Mouse (Mus musculus): ENCODE data around the gene Epn3. TPM values are rescaled to one million over a fixed set of nuclear protein-coding genes. Genes with fewer than 3 reads are reported as not detected.

Gene Epn3
- polyA plus RNA-seq, 1 experiment from 2014 or later = 1.5 TPM

DNA sequence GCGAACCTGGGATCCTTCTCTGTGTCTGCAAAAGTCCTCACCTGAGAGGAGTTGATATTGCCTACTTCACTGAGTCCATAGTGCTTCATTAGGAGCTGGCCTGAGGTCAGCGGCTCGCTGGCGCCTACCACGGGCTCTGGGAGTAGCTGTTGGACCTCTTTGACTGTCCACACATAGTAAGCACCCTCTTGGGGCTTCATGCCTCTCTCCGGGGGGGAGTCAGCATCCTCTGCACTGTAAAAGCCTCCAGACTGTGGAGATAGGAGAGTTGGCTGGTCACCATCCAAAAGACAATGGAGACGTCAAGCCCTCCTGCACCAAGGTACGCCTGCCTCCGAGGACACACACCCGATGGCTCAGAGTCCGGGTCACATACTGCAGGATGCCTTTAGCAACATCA, 17.0 kb downstream of the Epn3 start:
- WGBS = 86% methylated on average over 11 of the region's 11 CpGs

DNA sequence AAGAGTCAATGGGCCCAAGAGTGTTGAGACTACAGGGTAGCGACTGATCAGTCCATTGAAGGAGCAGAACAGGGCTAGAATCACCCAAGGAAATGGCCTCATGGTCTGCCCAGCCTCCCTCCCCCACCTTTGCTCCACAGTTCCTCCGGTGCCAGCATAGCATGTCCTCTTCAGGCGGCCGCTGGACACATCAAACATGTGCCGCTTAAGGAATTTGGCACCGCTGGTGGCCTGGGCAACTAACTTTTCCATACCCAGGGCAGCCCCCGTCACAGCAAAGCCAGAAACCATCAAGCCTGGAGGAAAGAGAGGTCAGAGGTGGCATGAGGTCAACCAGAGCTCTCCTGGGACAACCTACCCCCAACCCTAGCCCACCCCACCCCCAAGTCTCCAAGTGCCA, 17.8 kb downstream of the Epn3 start:
- no peak overlapping the region for H3K4me2 ChIP-seq (ENCODE audit: low read depth, low read length)
- no peaks in the 10 kb centered on the region for H3K9me3 ChIP-seq (replicated peaks; ENCODE audit: control insufficient read depth, low read length)
- H3K27me3 ChIP-seq (ENCODE audit: control insufficient read depth, insufficient read depth, low read length) = no peaks in the 10 kb centered on the region
- no peaks in the 10 kb centered on the region for H3K4me1 ChIP-seq (ENCODE audit: control insufficient read depth, insufficient read depth, low read length)
- ATAC-seq (replicated peaks; ENCODE audit: insufficient number of reproducible peaks, low FRiP score, low TSS enrichment, low read depth) (no peak), DNase-seq (ENCODE audit: low spot score) (no peak)
- H3K9ac ChIP-seq (replicated peaks; ENCODE audit: low read length) = no peak overlapping the region
- H3K4me3 ChIP-seq (ENCODE audit: low read depth, low read length) = no peak overlapping the region
- no peaks in the 10 kb centered on the region for H3K36me3 ChIP-seq (replicated peaks; ENCODE audit: control insufficient read depth, insufficient read depth, low read depth, low read length)
- 85% methylated on average over 7 of the region's 7 CpGs for WGBS
- H3K27ac ChIP-seq (replicated peaks; ENCODE audit: low read depth, low read length) = no peak overlapping the region

More for the DNA sequence above, 17.0 kb downstream of the Epn3 start:
- DNase-seq (ENCODE audit: low spot score) (no peak), ATAC-seq (replicated peaks; ENCODE audit: insufficient number of reproducible peaks, low FRiP score, low TSS enrichment, low read depth) (no peak)
- Histone ChIP-seq H3K9ac (replicated peaks; ENCODE audit: low read length) (no peak overlapping the region), H3K36me3 (replicated peaks; ENCODE audit: control insufficient read depth, insufficient read depth, low read depth, low read length) (no peaks in the 10 kb centered on the region), H3K9me3 (replicated peaks; ENCODE audit: control insufficient read depth, low read length) (no peaks in the 10 kb centered on the region), H3K27ac (replicated peaks; ENCODE audit: low read depth, low read length) (no peak overlapping the region), H3K4me3 (ENCODE audit: low read depth, low read length) (no peak overlapping the region), H3K4me1 (ENCODE audit: control insufficient read depth, insufficient read depth, low read length) (no peaks in the 10 kb centered on the region), H3K4me2 (ENCODE audit: low read depth, low read length) (no peak overlapping the region), H3K27me3 (ENCODE audit: control insufficient read depth, insufficient read depth, low read length) (no peaks in the 10 kb centered on the region)

DNA sequence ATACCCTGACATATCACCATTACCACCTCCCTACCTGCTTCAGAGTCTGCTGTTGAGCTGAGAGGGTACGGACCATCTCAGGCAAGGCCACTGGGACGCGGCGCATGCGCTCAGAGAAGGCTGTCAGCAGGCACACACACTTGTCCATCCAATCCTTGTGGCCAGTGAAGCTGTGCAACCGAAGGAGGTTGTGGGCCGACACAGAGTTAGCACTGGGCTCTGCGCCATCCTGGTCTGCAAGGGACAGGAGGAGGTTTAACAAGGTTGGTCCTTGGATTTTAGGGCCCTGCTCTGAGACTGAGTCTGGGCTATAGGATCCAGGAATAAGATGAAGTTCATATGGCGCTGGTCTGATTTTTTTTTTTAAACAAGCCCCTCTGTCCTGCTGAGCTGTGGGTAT, 19.4 kb downstream of the Epn3 start:
- ATAC-seq (replicated peaks; ENCODE audit: insufficient number of reproducible peaks, low FRiP score, low TSS enrichment, low read depth) = no peak
- Histone ChIP-seq H3K27ac (replicated peaks; ENCODE audit: low read depth, low read length) (no peak overlapping the region), H3K4me2 (ENCODE audit: low read depth, low read length) (no peak overlapping the region), H3K9me3 (replicated peaks; ENCODE audit: control insufficient read depth, low read length) (no peaks in the 10 kb centered on the region), H3K9ac (replicated peaks; ENCODE audit: low read length) (no peak overlapping the region), H3K4me1 (ENCODE audit: control insufficient read depth, insufficient read depth, low read length) (no peaks in the 10 kb centered on the region; the same call in 1 of the 2 replicates), H3K36me3 (replicated peaks; ENCODE audit: control insufficient read depth, insufficient read depth, low read depth, low read length) (no peaks in the 10 kb centered on the region), H3K4me3 (ENCODE audit: low read depth, low read length) (no peak overlapping the region), H3K27me3 (ENCODE audit: control insufficient read depth, insufficient read depth, low read length) (peaks cover 4% of the 10 kb centered on the region)
- WGBS = 87% methylated on average over 9 of the region's 9 CpGs
- DNase-seq (ENCODE audit: low spot score) = no peak

DNA sequence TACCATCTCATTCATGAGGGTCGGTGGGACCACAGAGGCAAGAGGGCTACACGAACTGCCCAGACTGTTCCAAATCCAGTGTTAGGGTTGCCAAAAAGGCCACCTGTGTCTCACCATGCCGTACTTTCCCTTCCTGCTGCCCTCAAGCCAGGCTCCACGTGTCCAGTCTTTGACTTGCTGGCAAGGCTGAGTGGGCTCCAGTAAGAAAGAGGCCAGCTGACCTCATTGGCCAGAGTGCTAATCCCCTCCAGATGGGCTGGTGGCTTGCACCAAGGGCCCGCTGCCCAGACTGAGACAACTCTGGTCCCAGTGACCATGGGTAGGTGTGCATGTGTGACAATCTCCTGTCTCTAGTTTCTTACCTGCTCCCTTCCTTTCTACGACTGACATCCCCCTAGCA, 22.1 kb downstream of the Epn3 start:
- DNase-seq (ENCODE audit: low spot score) (no peak), ATAC-seq (replicated peaks; ENCODE audit: insufficient number of reproducible peaks, low FRiP score, low TSS enrichment, low read depth) (no peak)
- H3K27me3 ChIP-seq (ENCODE audit: control insufficient read depth, insufficient read depth, low read length) = peaks cover 9% of the 10 kb centered on the region
- no peak overlapping the region for H3K27ac ChIP-seq (replicated peaks; ENCODE audit: low read depth, low read length)
- no peaks in the 10 kb centered on the region for H3K9me3 ChIP-seq (replicated peaks; ENCODE audit: control insufficient read depth, low read length)
- H3K36me3 ChIP-seq (replicated peaks; ENCODE audit: control insufficient read depth, insufficient read depth, low read depth, low read length) = no peaks in the 10 kb centered on the region
- WGBS = 53% methylated on average over 6 of the region's 6 CpGs
- no peaks in the 10 kb centered on the region; the same call in 1 of the 2 replicates for H3K4me1 ChIP-seq (ENCODE audit: control insufficient read depth, insufficient read depth, low read length)
- no peak overlapping the region for H3K9ac ChIP-seq (replicated peaks; ENCODE audit: low read length)
- no peak overlapping the region for H3K4me2 ChIP-seq (ENCODE audit: low read depth, low read length)
- no peak overlapping the region for H3K4me3 ChIP-seq (ENCODE audit: low read depth, low read length)

DNA sequence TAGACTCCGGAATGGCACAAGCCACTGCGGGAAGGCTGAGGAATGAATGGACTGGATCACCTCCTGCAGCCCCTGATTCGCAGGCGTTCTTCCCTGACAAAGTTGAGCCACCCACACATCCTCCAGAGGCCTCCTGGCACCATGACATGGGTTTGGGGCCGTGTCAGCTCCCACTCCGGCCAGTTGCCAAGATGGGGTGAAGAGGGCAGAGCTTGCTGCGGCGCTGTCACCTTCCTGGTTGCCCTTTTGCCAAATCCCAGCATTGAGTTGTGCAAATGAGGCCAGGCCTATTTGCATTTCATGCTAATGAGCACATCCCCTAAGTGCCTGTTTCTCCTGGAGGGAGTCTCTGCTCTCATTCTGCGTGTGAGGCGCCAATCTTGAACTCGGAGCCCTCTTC, 24.1 kb downstream of the Epn3 start:
- Histone ChIP-seq H3K9ac (replicated peaks; ENCODE audit: low read length) (no peak overlapping the region), H3K4me1 (ENCODE audit: control insufficient read depth, insufficient read depth, low read length) (no peaks in the 10 kb centered on the region; the same call in 1 of the 2 replicates), H3K36me3 (replicated peaks; ENCODE audit: control insufficient read depth, insufficient read depth, low read depth, low read length) (no peaks in the 10 kb centered on the region), H3K27ac (replicated peaks; ENCODE audit: low read depth, low read length) (no peak overlapping the region), H3K27me3 (ENCODE audit: control insufficient read depth, insufficient read depth, low read length) (peaks cover 9% of the 10 kb centered on the region), H3K9me3 (replicated peaks; ENCODE audit: control insufficient read depth, low read length) (no peaks in the 10 kb centered on the region), H3K4me3 (ENCODE audit: low read depth, low read length) (no peak overlapping the region), H3K4me2 (ENCODE audit: low read depth, low read length) (no peak overlapping the region)
- WGBS = 17% methylated on average over 11 of the region's 11 CpGs
- DNase-seq (ENCODE audit: low spot score) (no peak), ATAC-seq (replicated peaks; ENCODE audit: insufficient number of reproducible peaks, low FRiP score, low TSS enrichment, low read depth) (no peak)

DNA sequence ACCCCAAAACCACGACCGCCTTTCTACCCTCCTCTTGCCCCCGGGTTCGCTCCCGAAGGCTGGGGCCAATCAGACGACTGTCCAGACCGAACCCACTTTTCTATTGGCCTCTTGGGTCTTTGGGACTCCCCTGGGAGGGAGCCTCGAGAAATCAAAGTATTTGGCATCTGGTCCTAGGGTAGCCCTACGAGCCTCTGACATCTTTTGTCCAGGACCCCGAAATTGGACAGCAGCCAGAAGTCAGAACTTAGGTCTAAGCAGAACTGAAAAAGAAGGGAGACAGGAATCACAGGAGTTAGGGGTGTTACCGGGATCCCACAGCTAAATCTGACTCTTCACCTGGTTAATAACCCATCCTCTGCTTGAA, 25.2 kb downstream of the Epn3 start:
- no peaks in the 10 kb centered on the region for H3K36me3 ChIP-seq (replicated peaks; ENCODE audit: control insufficient read depth, insufficient read depth, low read depth, low read length)
- no peak overlapping the region for H3K9ac ChIP-seq (replicated peaks; ENCODE audit: low read length)
- no peak for DNase-seq (ENCODE audit: low spot score)
- H3K27me3 ChIP-seq (ENCODE audit: control insufficient read depth, insufficient read depth, low read length) = peaks cover 9% of the 10 kb centered on the region
- peak overlapping the region; percentile 62 for H3K4me3 ChIP-seq (ENCODE audit: low read depth, low read length)
- WGBS = under 1% methylated on average over 11 of the region's 11 CpGs
- H3K4me1 ChIP-seq (ENCODE audit: control insufficient read depth, insufficient read depth, low read length) = peaks cover under 1% of the 10 kb centered on the region; the same call in 1 of the 2 replicates
- H3K4me2 ChIP-seq (ENCODE audit: low read depth, low read length) = peak overlapping the region; percentile 61
- no peak overlapping the region; the same call in 1 of the 2 replicates for H3K27ac ChIP-seq (replicated peaks; ENCODE audit: low read depth, low read length)
- H3K9me3 ChIP-seq (replicated peaks; ENCODE audit: control insufficient read depth, low read length) = no peaks in the 10 kb centered on the region
- no peak; the same call in 1 of the 2 replicates for ATAC-seq (replicated peaks; ENCODE audit: insufficient number of reproducible peaks, low FRiP score, low TSS enrichment, low read depth)

DNA sequence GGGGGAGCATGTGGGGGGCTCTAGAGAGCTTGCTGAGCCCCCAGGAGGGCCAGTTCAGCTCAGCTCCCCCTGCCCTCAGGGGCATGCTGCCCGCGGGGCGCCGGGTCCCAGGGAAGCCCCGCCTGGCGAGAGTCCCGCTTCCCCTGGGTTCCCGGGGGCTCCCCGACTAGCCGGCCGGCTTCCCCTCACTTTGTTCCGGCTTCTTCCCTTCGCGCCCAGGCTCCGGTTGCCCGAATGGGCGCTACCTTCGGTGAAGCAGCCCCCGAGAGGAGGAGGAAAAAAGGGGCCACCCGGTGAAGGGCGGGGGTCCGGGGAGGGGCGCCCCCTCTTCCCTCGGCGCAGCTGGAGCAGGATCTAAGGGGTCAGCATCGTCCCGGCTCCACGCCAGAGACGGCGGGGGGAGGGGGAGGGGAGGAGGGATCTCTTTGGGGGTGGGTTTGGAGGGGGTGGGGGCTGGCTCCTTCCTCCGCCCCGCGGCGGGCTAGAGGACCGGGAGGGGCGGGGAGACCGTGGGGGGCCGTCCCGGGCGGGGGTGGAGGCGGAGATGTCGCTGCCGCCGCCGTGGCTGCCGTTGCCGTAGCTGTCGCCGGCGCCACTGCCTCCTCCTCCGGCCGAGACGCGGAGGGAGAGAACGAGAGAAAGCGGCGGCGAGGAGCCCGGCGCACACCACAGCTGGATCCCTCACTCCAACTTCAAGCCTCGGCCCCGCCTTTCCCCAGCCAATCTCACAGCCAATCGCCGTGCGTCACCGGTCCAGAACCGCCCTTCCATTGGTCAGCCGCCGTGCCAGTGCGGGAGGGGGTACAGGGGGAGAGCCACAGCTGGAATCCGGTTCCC, 25.8 kb downstream of the Epn3 start, which contains the start of gene Cacna1g:
Gene Cacna1g, minus strand, starts transcription at position 492 of the 837 bp plus-strand sequence.
- WGBS = under 1% methylated on average over 27 of the region's 71 CpGs
- H3K4me3 ChIP-seq (ENCODE audit: low read depth, low read length) = peak within 1 kb of the TSS; percentile 62
- peak within 1 kb of the TSS; percentile 61 for H3K4me2 ChIP-seq (ENCODE audit: low read depth, low read length)
- H3K27ac ChIP-seq (replicated peaks; ENCODE audit: low read depth, low read length) = peak within 1 kb of the TSS; percentile 92
- H3K27me3 ChIP-seq (ENCODE audit: control insufficient read depth, insufficient read depth, low read length) = peaks cover 9% of the 10 kb centered on the region
- H3K4me1 ChIP-seq (ENCODE audit: control insufficient read depth, insufficient read depth, low read length) = peaks cover 6% of the 10 kb centered on the region
- no peaks in the 10 kb centered on the region for H3K36me3 ChIP-seq (replicated peaks; ENCODE audit: control insufficient read depth, insufficient read depth, low read depth, low read length)
- peak within 1 kb of the TSS; percentile 77 for H3K9ac ChIP-seq (replicated peaks; ENCODE audit: low read length)
- ATAC-seq (replicated peaks; ENCODE audit: insufficient number of reproducible peaks, low FRiP score, low TSS enrichment, low read depth) (peak; percentile 82), DNase-seq (ENCODE audit: low spot score) (peak; percentile 95)
- no peaks in the 10 kb centered on the region for H3K9me3 ChIP-seq (replicated peaks; ENCODE audit: control insufficient read depth, low read length)

Measured in embryonic facial prominence, embryonic 11.5 days (tissue).